Mouse (Mus musculus) Patski (cell line): Measurements from ENCODE around the gene Ccdc65. TPM values are rescaled to one million over a fixed set of nuclear protein-coding genes. Genes with fewer than 3 reads are reported as not detected.

Experiments
- ATAC-seq: fragments of 100-300 bp; one replicate; pipeline ENCODE4 v1.8.0; 2021
- CTCF ChIA-PET: fragments of 350-600 bp; sonication (Branson Sonifier 250); formaldehyde crosslinking; loops from one replicate; lab custom pipeline; 2022; ENCODE audit warnings: inconsistent platforms; lab: Charles Lee
- POLR2A ChIA-PET: fragments of 350-600 bp; sonication (Branson Sonifier 250); formaldehyde crosslinking; loops from one replicate; lab custom pipeline; 2022; ENCODE audit warnings: antibody characterized with exemption, inconsistent platforms; lab: Charles Lee
- DNase-seq: peaks from one replicate; pipeline ENCODE4 v3.0.0-alpha.2; 2011; ENCODE audit warnings: low read depth, low spot score
- H3K27me3 ChIP-seq: fragments of 371-371 bp; one replicate; pipeline ENCODE4 v1.5.1; 2021
- CTCF ChIP-seq: fragments of 100-300 bp; IDR thresholded peaks from one replicate; pipeline ENCODE4 v1.5.1; 2021
- in situ Hi-C: fragments of 300-500 bp; cut with MboI; formaldehyde crosslinking; loops from 3 replicates; pipeline ENCODE4 v1.11.1; 2018; ENCODE audit warnings: low pct_unique_long_range_greater_than_20kb, mixed read lengths
- polyA plus RNA-seq: library from polyadenylated mRNA; unstranded; gene quantifications from one replicate; pipeline ENCODE4 v1.2.3, GENCODE M21; 2021

The Ccdc65 gene
- polyA plus RNA-seq, 1 experiment from 2014 or later, result 7.6 TPM

- no peaks in the 10 kb centered on the region for H3K27me3 ChIP-seq
- TF ChIP-seq CTCF, result no peak
- ChIA-PET POLR2A (interaction anchor here (1.0 to 2.2 kb wide), 2 partner anchors 7 to 20 kb away, joined by 4 to 7 read pairs; no protein-coding TSS in a partner anchor), CTCF (interaction anchor here (1.1 kb wide), 1 partner anchor 23 kb away, joined by 4 read pairs; no protein-coding TSS in a partner anchor)
- DNase-seq (no peak), ATAC-seq (no peak)
- in situ Hi-C loops, result no loop called here
Observed at GRCm38 (mm10) chr15:98675634-98676250, 32.3 kb upstream of the Ccdc65 start.

GRCm38 (mm10) chr15:98676471-98676870, 31.5 kb upstream of the Ccdc65 start:
- ATAC-seq (peak; percentile 22), DNase-seq (no peak)
- in situ Hi-C loops, result no loop called here
- POLR2A ChIA-PET, result interaction anchor here (2.2 kb wide), 1 partner anchor 8 kb away, joined by 7 read pairs; no protein-coding TSS in a partner anchor
- no peaks in the 10 kb centered on the region for H3K27me3 ChIP-seq
- no peak for TF ChIP-seq CTCF
- CTCF ChIA-PET, result interaction anchor here (0.7 to 1.9 kb wide), 3 partner anchors 12 to 70 kb away, joined by 3 to 5 read pairs (median 4); no protein-coding TSS in a partner anchor

GRCm38 (mm10) chr15:98676940-98677728, 30.9 kb upstream of the Ccdc65 start, which contains the start of gene Rnd1:
Gene Rnd1, minus strand, starts transcription at chr15:98677461.
- in situ Hi-C loops, result no loop called here
- ChIA-PET POLR2A (interaction anchor here (0.7 to 2.2 kb wide), 2 partner anchors 9 to 14 kb away, joined by 3 to 7 read pairs; partner anchors contain the start of gene Ddx23), CTCF (interaction anchor here (0.7 to 1.9 kb wide), 4 partner anchors 13 to 70 kb away, joined by 3 to 5 read pairs (median 4); no protein-coding TSS in a partner anchor)
- H3K27me3 ChIP-seq, result no peaks in the 10 kb centered on the region
- no peak for TF ChIP-seq CTCF
- ATAC-seq, result peak; percentile 94
- DNase-seq, result peak; percentile 61

GRCm38 (mm10) chr15:98677977-98678376, 30.0 kb upstream of the Ccdc65 start:
- no peak for TF ChIP-seq CTCF
- CTCF ChIA-PET, result interaction anchor here (0.7 to 1.9 kb wide), 2 partner anchors 14 kb away, joined by 4 to 5 read pairs; no protein-coding TSS in a partner anchor

GRCm38 (mm10) chr15:98680660-98681059, 27.3 kb upstream of the Ccdc65 start:
- no peak for DNase-seq
- in situ Hi-C loops, result no loop called here
- ATAC-seq, result no peak
- TF ChIP-seq CTCF, result no peak
- CTCF ChIA-PET, result interaction anchor here (0.7 kb wide), 1 partner anchor 10 kb away, joined by 3 read pairs; no protein-coding TSS in a partner anchor
- H3K27me3 ChIP-seq, result no peaks in the 10 kb centered on the region
- POLR2A ChIA-PET, result interaction anchor here (0.7 kb wide), 1 partner anchor 8 kb away, joined by 3 read pairs; no protein-coding TSS in a partner anchor

More at GRCm38 (mm10) chr15:98677977-98678376, 30.0 kb upstream of the Ccdc65 start:
- in situ Hi-C loops, result no loop called here
- no peak for DNase-seq
- H3K27me3 ChIP-seq, result no peaks in the 10 kb centered on the region
- POLR2A ChIA-PET, result interaction anchor here (0.7 to 2.2 kb wide), 2 partner anchors 9 to 15 kb away, joined by 3 to 7 read pairs; partner anchors contain the start of gene Ddx23
- no peak for ATAC-seq

GRCm38 (mm10) chr15:98681633-98682032, 26.4 kb upstream of the Ccdc65 start:
- in situ Hi-C loops, result no loop called here
- ChIA-PET POLR2A (interaction anchor here (0.6 kb wide), 1 partner anchor 9 kb away, joined by 7 read pairs; no protein-coding TSS in a partner anchor), CTCF (no interaction called here)
- no peak for TF ChIP-seq CTCF
- ATAC-seq (no peak), DNase-seq (no peak)
- no peaks in the 10 kb centered on the region for H3K27me3 ChIP-seq

GRCm38 (mm10) chr15:98683177-98683576, 24.8 kb upstream of the Ccdc65 start:
- ChIA-PET POLR2A (no interaction called here), CTCF (no interaction called here)
- TF ChIP-seq CTCF, result no peak
- in situ Hi-C loops, result no loop called here
- no peak for ATAC-seq
- no peak for DNase-seq
- H3K27me3 ChIP-seq, result no peaks in the 10 kb centered on the region

- in situ Hi-C loops, result no loop called here
- POLR2A ChIA-PET, result no interaction called here
- ATAC-seq (no peak), DNase-seq (no peak)
- H3K27me3 ChIP-seq, result no peaks in the 10 kb centered on the region
- CTCF ChIA-PET, result no interaction called here
- no peak for TF ChIP-seq CTCF
Observed at GRCm38 (mm10) chr15:98683746-98684145, 24.3 kb upstream of the Ccdc65 start.

- POLR2A ChIA-PET, result no interaction called here
- in situ Hi-C loops, result no loop called here
- CTCF ChIA-PET, result no interaction called here
- no peak for ATAC-seq
- H3K27me3 ChIP-seq, result no peaks in the 10 kb centered on the region
- TF ChIP-seq CTCF, result no peak
- DNase-seq, result no peak
Observed at GRCm38 (mm10) chr15:98685926-98686325, 22.1 kb upstream of the Ccdc65 start.

GRCm38 (mm10) chr15:98689682-98690081, 18.3 kb upstream of the Ccdc65 start:
- no peak for TF ChIP-seq CTCF
- H3K27me3 ChIP-seq, result no peaks in the 10 kb centered on the region
- ChIA-PET CTCF (no interaction called here), POLR2A (no interaction called here)
- ATAC-seq, result no peak
- in situ Hi-C loops, result no loop called here
- DNase-seq, result no peak
